Mouse (Mus musculus) brain, embryonic 14.5 days (tissue): ENCODE data around the gene Atad3a. TPM values are rescaled to one million over a fixed set of nuclear protein-coding genes. Genes with fewer than 3 reads are reported as not detected.
A peak's percentile ranks its signal among the peaks of the same experiment; 100 is the strongest.

Source experiments
- DNase-seq: peaks from one replicate; pipeline ENCODE4 v3.0.0-alpha.2; 2011; ENCODE audit warnings: low read depth
- CTCF ChIP-seq: fragments of 200-500 bp; IDR thresholded peaks from 2 replicates; pipeline ENCODE4 v1.5.1; 2012; ENCODE audit warnings: inconsistent platforms, mild to moderate bottlenecking, moderate library complexity, borderline replicate concordance; ENCODE audit not compliant: insufficient read depth, insufficient read length; ENCODE audit errors: extremely low read depth
- POLR2A ChIP-seq: fragments of 200-500 bp; IDR thresholded peaks from 2 replicates; pipeline ENCODE4 v1.6.1; 2012; ENCODE audit warnings: mild to moderate bottlenecking, inconsistent platforms, borderline replicate concordance; ENCODE audit not compliant: poor library complexity, insufficient read depth, insufficient read length, severe bottlenecking; ENCODE audit errors: extremely low read depth
- polyA plus RNA-seq: library from polyadenylated mRNA; depleted of rRNA; stranded (reverse); fragments of >200 nt; gene quantifications from 2 replicates; pipeline ENCODE4 v1.2.3, GENCODE M21; 2012

Gene Atad3a
- polyA plus RNA-seq, 1 experiment = 103 TPM

GRCm38 (mm10) chr4:155785819-155786218 is 24.9 kb upstream of the Atad3a start, which contains the start of gene Tmem88b:
TSS of gene Tmem88b (minus strand) at chr4:155785874.
- no peak for TF ChIP-seq POLR2A
- no peak; the same call in 1 of the 2 replicates for TF ChIP-seq CTCF
- DNase-seq = no peak

- no peak for DNase-seq
- TF ChIP-seq CTCF (no peak), POLR2A (no peak)
Measured at GRCm38 (mm10) chr4:155785246-155785645, 24.4 kb upstream of the Atad3a start.

GRCm38 (mm10) chr4:155784081-155784701 is 23.3 kb upstream of the Atad3a start:
- TF ChIP-seq CTCF (peak; percentile 71), POLR2A (no peak; the same call in 1 of the 2 replicates)
- DNase-seq = peak; percentile 92

GRCm38 (mm10) chr4:155783486-155784080 is 22.7 kb upstream of the Atad3a start:
- DNase-seq = no peak
- TF ChIP-seq CTCF (no peak), POLR2A (no peak)

GRCm38 (mm10) chr4:155780895-155781294 is 20.0 kb upstream of the Atad3a start:
- peak; percentile 32 for DNase-seq

GRCm38 (mm10) chr4:155779498-155779897 is 18.6 kb upstream of the Atad3a start:
- no peak for DNase-seq
- TF ChIP-seq CTCF = no peak
- TF ChIP-seq POLR2A = no peak

More at GRCm38 (mm10) chr4:155780895-155781294, 20.0 kb upstream of the Atad3a start:
- TF ChIP-seq POLR2A (no peak), CTCF (no peak)

- no peak for DNase-seq
- TF ChIP-seq POLR2A (no peak), CTCF (no peak)
Measured at GRCm38 (mm10) chr4:155777816-155778215, 16.9 kb upstream of the Atad3a start.

GRCm38 (mm10) chr4:155776704-155777335 is 15.9 kb upstream of the Atad3a start:
- TF ChIP-seq CTCF (no peak), POLR2A (no peak)
- DNase-seq = no peak

GRCm38 (mm10) chr4:155775855-155776254 is 15.0 kb upstream of the Atad3a start:
- no peak for DNase-seq
- TF ChIP-seq POLR2A (no peak), CTCF (no peak)

GRCm38 (mm10) chr4:155774971-155775740 is 14.3 kb upstream of the Atad3a start:
- no peak for TF ChIP-seq CTCF
- TF ChIP-seq POLR2A = no peak
- peak; percentile 23 for DNase-seq

GRCm38 (mm10) chr4:155774280-155774754 is 13.4 kb upstream of the Atad3a start, which contains the start of gene Vwa1:
TSS of gene Vwa1 (minus strand) at chr4:155774698.
- no peak for TF ChIP-seq CTCF
- TF ChIP-seq POLR2A = peak; percentile 37; the same call in 1 of the 2 replicates
- DNase-seq = peak; percentile 92
